Mouse (Mus musculus) hindbrain, postnatal 0 days (tissue): ENCODE data around the gene Gsta4. TPM values are rescaled to one million over a fixed set of nuclear protein-coding genes. Genes with fewer than 3 reads are reported as not detected.

ENCODE experiments used
- ATAC-seq: fragments of 200-750 bp; cut with Nextera tagmentation; 2 replicates; pipeline ENCODE4 v1.8.0; 2017; ENCODE audit warnings: mild to moderate bottlenecking, moderate TSS enrichment, moderate library complexity
- DNase-seq: peaks from one replicate; pipeline ENCODE4 v3.0.0-alpha.2; 2015; ENCODE audit warnings: low spot score
- H3K27ac ChIP-seq: fragments of 300-500 bp; sonication (generic); 2 replicates; pipeline ENCODE4 v1.5.1; 2014; ENCODE audit warnings: mild to moderate bottlenecking
- H3K27me3 ChIP-seq: fragments of 300-500 bp; sonication (generic); 2 replicates; pipeline ENCODE4 v1.6.1; 2014; ENCODE audit warnings: low read length, mixed read lengths; ENCODE audit not compliant: insufficient read depth
- H3K36me3 ChIP-seq: fragments of 300-500 bp; sonication (generic); 2 replicates; pipeline ENCODE4 v1.6.1; 2014; ENCODE audit warnings: low read length, mixed read lengths; ENCODE audit not compliant: insufficient read depth
- H3K4me1 ChIP-seq: fragments of 300-500 bp; sonication (generic); 2 replicates; pipeline ENCODE4 v1.6.1; 2014; ENCODE audit warnings: antibody characterized with exemption, low read length, mixed read lengths; ENCODE audit not compliant: insufficient read depth
- H3K4me2 ChIP-seq: fragments of 300-500 bp; sonication (generic); 2 replicates; pipeline ENCODE4 v1.6.1; 2014; ENCODE audit warnings: low read depth, mild to moderate bottlenecking, low read length, moderate library complexity, mixed read lengths
- H3K4me3 ChIP-seq: fragments of 300-500 bp; sonication (generic); 2 replicates; pipeline ENCODE4 v1.5.1; 2014; ENCODE audit warnings: low read length
- H3K9ac ChIP-seq: fragments of 300-500 bp; sonication (generic); replicated peaks from 2 replicates; pipeline ENCODE4 v1.6.1; 2014; ENCODE audit warnings: mild to moderate bottlenecking, low read length, moderate library complexity, mixed read lengths
- H3K9me3 ChIP-seq: fragments of 300-500 bp; sonication (generic); 2 replicates; pipeline ENCODE4 v1.6.1; 2016; ENCODE audit warnings: low read length, mixed read lengths
- CTCF ChIP-seq: IDR thresholded peaks from 2 replicates; pipeline ENCODE4 v1.5.1; 2016; ENCODE audit warnings: antibody characterized with exemption, control low read depth, low read depth
- WGBS: fragments of 180-500 bp; shearing (Covaris S2); extraction: QIAGEN DNeasy Blood & Tissue Kit; methylation state at CpG from one replicate; pipeline ENCODE4 v1.1.7; 2014; 5-methylcytosine and 5-hydroxymethylcytosine counted together
- polyA plus RNA-seq: library from polyadenylated mRNA; unstranded; fragments of >200 nt; fragmentation: Nextera tagmentation; extraction: Ambion mirVana; gene quantifications from 2 replicates; pipeline ENCODE4 v1.2.1, GENCODE M21; 2015
- total RNA-seq: library from RNA; depleted of rRNA; stranded (reverse); fragments of >200 nt; gene quantifications from 2 replicates; pipeline ENCODE4 v1.2.3, GENCODE M21; 2014

Gene Gsta4
- total and polyA plus RNA-seq, 2 experiments from 2014 or later = 17.5 to 55.1 TPM

DNA sequence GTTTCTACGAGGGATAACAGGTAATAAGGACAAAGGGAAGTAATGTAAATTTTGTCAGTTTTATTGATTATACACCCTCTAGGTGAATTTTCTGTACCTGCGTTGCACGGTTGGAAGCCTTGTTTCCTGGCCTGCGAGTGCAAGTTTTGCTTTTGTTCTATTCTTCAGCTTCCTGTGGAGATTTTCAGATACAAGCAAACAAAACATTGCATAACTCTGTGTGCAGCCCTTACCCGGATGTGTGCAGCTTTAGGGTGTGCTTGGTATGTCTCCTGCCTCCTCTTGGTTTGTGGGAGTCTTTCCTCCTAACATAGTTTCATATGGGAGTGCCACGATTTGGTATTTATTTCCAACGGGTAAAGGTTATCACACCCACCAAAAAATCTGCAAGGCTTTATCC, 5.7 kb upstream of the Gsta4 start:
- Histone ChIP-seq H3K9ac (peak overlapping the region; percentile 79; the same call in 1 of the 2 replicates), H3K9me3 (no peaks in the 10 kb centered on the region), H3K4me3 (peak overlapping the region; percentile 53), H3K36me3 (no peaks in the 10 kb centered on the region), H3K27me3 (no peaks in the 10 kb centered on the region), H3K4me1 (peaks cover 3% of the 10 kb centered on the region), H3K4me2 (peak overlapping the region; percentile 64), H3K27ac (peak overlapping the region; percentile 98)
- 24% methylated on average over 7 of the region's 7 CpGs for WGBS
- peak; percentile 38 for DNase-seq
- ATAC-seq = no peak
- no peak for TF ChIP-seq CTCF

DNA sequence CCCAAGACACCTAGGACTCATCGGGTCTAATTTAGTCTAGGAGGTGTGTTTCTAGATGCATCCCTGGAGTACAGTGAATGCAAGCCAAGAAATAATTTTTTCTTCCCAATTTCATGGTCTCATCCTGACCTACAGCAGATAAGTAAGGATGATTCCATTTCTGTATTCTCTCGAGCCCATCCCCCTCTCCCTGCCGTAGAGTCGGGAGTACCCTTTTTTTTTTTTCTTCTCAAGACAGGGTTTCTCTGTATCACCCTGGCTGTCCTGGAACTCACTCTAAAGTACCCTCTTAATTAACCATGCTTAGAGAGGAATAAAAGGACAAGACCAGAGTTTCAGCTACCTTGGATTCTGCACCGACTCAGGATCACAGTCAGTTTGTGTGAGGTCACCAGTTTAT, 4.4 kb upstream of the Gsta4 start:
- H3K36me3 ChIP-seq = no peaks in the 10 kb centered on the region
- no peak for TF ChIP-seq CTCF
- no peak overlapping the region for H3K4me3 ChIP-seq
- no peak overlapping the region for H3K27ac ChIP-seq
- no peak overlapping the region for H3K9ac ChIP-seq
- no peaks in the 10 kb centered on the region for H3K9me3 ChIP-seq
- peaks cover 3% of the 10 kb centered on the region for H3K4me1 ChIP-seq
- H3K27me3 ChIP-seq = no peaks in the 10 kb centered on the region
- ATAC-seq (no peak), DNase-seq (no peak)
- H3K4me2 ChIP-seq = no peak overlapping the region
- 87% methylated on average over 5 of the region's 5 CpGs for WGBS

DNA sequence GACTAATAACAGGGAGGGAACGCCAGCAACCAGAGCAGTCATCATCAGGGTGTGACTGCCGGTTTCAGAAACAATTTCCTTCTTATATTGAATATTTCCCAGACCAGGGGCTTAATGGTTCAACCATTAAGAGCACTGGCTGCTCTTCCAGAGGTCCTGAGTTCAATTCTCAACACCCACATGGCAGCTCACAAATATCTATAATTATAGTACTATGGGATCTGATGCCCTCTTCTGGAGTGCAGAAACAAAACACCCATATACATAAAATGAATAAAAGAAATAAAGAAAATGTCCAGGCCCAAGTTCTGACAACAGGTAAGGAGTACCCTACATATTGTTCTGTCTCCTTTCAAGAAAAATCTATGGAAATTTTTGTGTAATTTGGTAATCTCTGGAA, 3.5 kb upstream of the Gsta4 start:
- H3K9ac ChIP-seq = no peak overlapping the region
- WGBS = 91% methylated on average over 2 of the region's 2 CpGs
- H3K4me1 ChIP-seq = peaks cover 3% of the 10 kb centered on the region

DNA sequence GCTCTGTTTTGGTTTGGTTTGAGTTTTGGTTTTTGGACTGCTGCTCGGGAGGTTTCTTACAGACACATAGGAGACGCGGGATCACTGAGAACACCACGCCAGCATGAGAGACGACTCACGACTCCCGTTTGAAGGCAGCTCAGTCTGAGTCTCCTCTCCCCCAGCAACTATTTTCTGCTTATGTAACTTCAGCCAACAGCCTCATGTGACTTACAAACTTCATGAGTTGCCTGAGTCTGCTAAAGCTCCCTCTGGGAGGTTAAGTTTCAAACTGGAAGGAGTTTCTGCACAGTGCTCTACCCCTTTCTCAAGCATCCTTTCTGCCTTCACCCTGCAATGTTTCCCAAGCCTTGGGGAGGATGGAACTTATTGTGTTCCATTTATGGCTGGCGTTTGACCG, 3.1 kb downstream of the Gsta4 start:
- Histone ChIP-seq H3K4me2 (no peak overlapping the region), H3K9me3 (no peaks in the 10 kb centered on the region), H3K4me3 (no peak overlapping the region), H3K9ac (no peak overlapping the region), H3K36me3 (no peaks in the 10 kb centered on the region), H3K27me3 (no peaks in the 10 kb centered on the region), H3K4me1 (peaks cover 2% of the 10 kb centered on the region), H3K27ac (no peak overlapping the region)
- 83% methylated on average over 9 of the region's 9 CpGs for WGBS
- DNase-seq (no peak), ATAC-seq (no peak)
- TF ChIP-seq CTCF = no peak

More for the DNA sequence above, 3.5 kb upstream of the Gsta4 start:
- Histone ChIP-seq H3K27me3 (no peaks in the 10 kb centered on the region), H3K27ac (no peak overlapping the region), H3K36me3 (no peaks in the 10 kb centered on the region), H3K9me3 (no peaks in the 10 kb centered on the region), H3K4me2 (no peak overlapping the region), H3K4me3 (no peak overlapping the region)
- ATAC-seq = no peak
- no peak for DNase-seq
- TF ChIP-seq CTCF = no peak

DNA sequence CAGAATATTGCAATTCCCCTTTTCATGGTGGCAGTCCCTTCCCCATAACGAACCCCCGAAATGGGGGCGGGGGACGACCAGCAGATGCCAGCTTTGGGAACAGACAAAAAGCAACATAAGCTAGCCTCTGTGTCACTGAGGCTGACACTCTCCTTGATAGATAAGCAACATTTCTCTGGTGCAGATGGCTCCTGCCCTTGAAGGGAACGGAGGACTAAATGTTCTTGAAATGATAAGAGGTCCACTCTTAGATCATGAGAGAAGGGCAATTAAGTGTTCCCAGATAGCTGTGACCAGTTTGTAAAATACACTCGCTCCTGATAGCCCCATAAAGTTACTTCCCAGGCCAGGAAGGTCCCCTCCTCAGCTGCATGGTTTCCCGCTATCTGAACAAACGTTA, 6.3 kb downstream of the Gsta4 start:
- Histone ChIP-seq H3K9me3 (no peaks in the 10 kb centered on the region), H3K4me1 (peaks cover 7% of the 10 kb centered on the region), H3K4me2 (no peak overlapping the region), H3K27me3 (no peaks in the 10 kb centered on the region), H3K4me3 (no peak overlapping the region), H3K36me3 (no peaks in the 10 kb centered on the region), H3K27ac (no peak overlapping the region), H3K9ac (no peak overlapping the region)
- ATAC-seq = no peak
- WGBS = 87% methylated on average over 8 of the region's 8 CpGs
- TF ChIP-seq CTCF = no peak
- DNase-seq = no peak

DNA sequence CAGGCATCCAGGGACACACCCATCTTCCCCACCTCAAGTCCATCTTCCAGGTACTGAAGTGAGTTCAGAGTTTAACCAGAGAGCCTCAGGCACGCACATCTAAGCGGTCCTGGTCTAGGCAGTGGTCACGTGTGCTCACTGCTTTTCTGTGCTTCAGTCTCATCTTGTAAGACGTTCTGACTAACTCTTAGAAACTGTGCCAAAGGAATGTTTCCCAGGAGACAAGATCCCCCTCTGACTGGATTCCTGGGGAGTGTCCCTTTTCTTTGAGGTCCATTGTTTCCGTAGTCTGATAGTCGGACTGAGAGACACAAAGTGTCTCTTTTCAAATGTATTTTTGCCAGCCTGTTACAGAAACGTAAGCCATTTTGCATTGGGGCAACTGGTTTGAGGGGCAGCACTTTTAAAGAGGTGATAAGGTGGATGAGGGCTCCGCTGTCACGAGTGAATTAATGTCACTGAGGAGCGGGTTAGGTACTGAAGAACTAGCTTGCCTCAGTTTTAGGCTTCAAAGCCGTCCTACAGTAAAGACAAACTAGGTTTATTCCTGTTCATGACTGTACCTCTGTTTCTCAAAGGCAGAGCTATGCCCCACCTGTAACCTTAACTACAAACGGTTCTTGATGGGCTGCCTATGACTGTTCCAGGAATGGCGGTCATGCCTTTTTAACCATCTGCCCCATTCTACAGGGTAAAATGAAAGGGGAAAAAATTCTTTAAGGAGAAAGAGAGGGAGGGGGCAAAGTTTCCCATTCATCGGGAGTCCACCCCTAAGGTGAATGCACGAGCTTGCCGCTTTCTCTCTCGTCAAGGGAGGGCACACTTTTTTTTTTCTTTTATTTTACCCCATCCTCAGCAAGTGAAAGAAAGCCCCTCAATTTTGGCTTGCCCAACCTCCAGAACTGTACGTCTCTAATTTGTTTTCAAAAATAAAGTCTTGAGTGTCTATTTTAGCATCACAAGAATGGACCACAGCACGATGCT, 8.4 kb downstream of the Gsta4 start:
- H3K9me3 ChIP-seq = no peaks in the 10 kb centered on the region
- DNase-seq (no peak), ATAC-seq (no peak)
- H3K27me3 ChIP-seq = no peaks in the 10 kb centered on the region
- no peak for TF ChIP-seq CTCF
- WGBS = 2% methylated on average over 19 of the region's 19 CpGs
- peak overlapping the region; percentile 21 for H3K9ac ChIP-seq
- no peaks in the 10 kb centered on the region for H3K36me3 ChIP-seq
- no peak overlapping the region for H3K27ac ChIP-seq
- H3K4me2 ChIP-seq = peak overlapping the region; percentile 81
- peak overlapping the region; percentile 42 for H3K4me3 ChIP-seq
- peaks cover 7% of the 10 kb centered on the region for H3K4me1 ChIP-seq

DNA sequence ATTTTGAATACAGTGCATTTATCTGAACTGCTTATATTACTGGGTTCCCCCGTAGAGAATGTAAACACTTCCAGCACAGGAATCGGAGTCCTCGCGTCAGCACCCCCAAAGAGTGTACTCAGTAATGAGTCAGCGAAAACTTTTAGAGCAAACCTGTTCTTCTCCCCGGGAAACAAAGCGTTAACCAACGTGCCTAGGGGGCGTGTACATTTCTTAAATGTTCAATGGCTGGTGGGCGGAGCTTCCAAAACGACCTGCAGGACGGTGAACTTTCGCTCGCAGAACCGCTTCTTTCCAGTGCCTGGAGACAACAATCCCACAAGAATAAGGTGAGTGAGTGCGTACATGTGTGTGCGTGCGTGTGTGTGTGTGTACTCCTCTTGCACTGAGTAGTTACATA, 9.2 kb downstream of the Gsta4 start:
- peak; percentile 8; the same call in 1 of the 2 replicates for TF ChIP-seq CTCF
- Histone ChIP-seq H3K4me2 (peak overlapping the region; percentile 81), H3K9ac (peak overlapping the region; percentile 21; the same call in 1 of the 2 replicates), H3K36me3 (no peaks in the 10 kb centered on the region), H3K4me1 (peaks cover 7% of the 10 kb centered on the region), H3K27me3 (no peaks in the 10 kb centered on the region), H3K9me3 (no peaks in the 10 kb centered on the region), H3K4me3 (peak overlapping the region; percentile 42), H3K27ac (no peak overlapping the region)
- ATAC-seq (peak; percentile 67), DNase-seq (peak; percentile 81)
- WGBS = under 1% methylated on average over 18 of the region's 18 CpGs
